Mouse (Mus musculus): ENCODE results near the gene Ankrd10.

- TF ChIP-seq POLR2A (IDR thresholded peaks at IDR 0.05; ENCODE audit: control insufficient read depth, extremely low read depth, insufficient read depth, low read length, poor library complexity), result no peak
- no peak for TF ChIP-seq CTCF (IDR thresholded peaks at IDR 0.05; ENCODE audit: borderline replicate concordance, control insufficient read depth, extremely low read depth, insufficient read depth, low read length, poor library complexity)
Measured at GRCm38 (mm10) chr8:11591837-11592236, 43.7 kb downstream of the Ankrd10 start.

All from thymus, adult 2 months (tissue).